Mouse (Mus musculus): ENCODE results near the gene Eif2ak4.

DNA sequence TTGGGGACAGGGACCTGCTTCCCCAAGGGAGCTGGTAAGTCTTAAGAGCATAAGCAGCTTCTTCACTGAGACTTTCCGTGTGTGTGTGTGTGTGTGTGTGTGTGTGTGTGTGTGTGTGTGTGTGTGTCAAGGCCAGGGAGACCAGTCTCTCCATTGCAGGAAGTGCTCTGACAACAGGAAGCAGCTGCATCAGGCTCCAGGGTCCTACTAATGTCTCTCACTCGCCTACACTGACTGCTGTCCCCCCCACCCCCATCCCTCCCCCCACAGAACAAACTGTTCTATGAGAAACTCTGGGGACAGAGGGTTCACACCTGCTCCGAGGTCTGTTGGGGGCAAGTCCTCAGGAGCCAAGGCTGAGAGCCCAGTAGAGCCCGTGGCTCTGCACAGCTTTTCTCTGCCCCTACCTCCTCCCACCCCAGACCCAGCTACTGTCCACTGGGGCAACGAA lies 102.9 kb downstream of the Eif2ak4 start:
- no peak for TF ChIP-seq CTCF (IDR thresholded peaks at IDR 0.05; ENCODE audit: extremely low read depth, insufficient read length, insufficient replicate concordance, low read depth, low read length)
- TF ChIP-seq POLR2A (IDR thresholded peaks at IDR 0.05; ENCODE audit: low read depth, low read length): no peak

Measured in small intestine, adult 2 months (tissue).